Mouse (Mus musculus) cerebellum, adult 2 months (tissue): Measurements from ENCODE around the gene Fchsd2. TPM values are rescaled to one million over a fixed set of nuclear protein-coding genes. Genes with fewer than 3 reads are reported as not detected.

Source experiments
- DNase-seq, 2 experiments: peaks; one replicate each; pipeline ENCODE4 v3.0.0; 2021
- H3K27ac ChIP-seq: fragments of 200-500 bp; 2 replicates; pipeline ENCODE4 v1.5.1; 2012; ENCODE audit warnings: low read length, control low read depth, inconsistent platforms; ENCODE audit not compliant: insufficient read depth
- H3K27me3 ChIP-seq: fragments of 200-500 bp; 2 replicates; pipeline ENCODE4 v1.6.1; 2012; ENCODE audit warnings: inconsistent platforms, mild to moderate bottlenecking, low read length, moderate library complexity; ENCODE audit not compliant: control insufficient read depth, insufficient read depth
- H3K4me1 ChIP-seq: fragments of 200-500 bp; 2 replicates; pipeline ENCODE4 v1.6.1; 2011; ENCODE audit warnings: low read length; ENCODE audit not compliant: control insufficient read depth, insufficient read depth
- H3K4me3 ChIP-seq: fragments of 200-500 bp; replicated peaks from 2 replicates; pipeline ENCODE3; 2011; ENCODE audit warnings: mild to moderate bottlenecking, low read depth, low read length, control low read depth; ENCODE audit not compliant: insufficient read depth
- CTCF ChIP-seq: fragments of 200-500 bp; IDR thresholded peaks from 2 replicates; pipeline ENCODE4 v1.5.1; 2011; ENCODE audit warnings: low read depth, mild to moderate bottlenecking, control low read depth, low read length, moderate library complexity, borderline replicate concordance; ENCODE audit not compliant: insufficient read depth
- POLR2A ChIP-seq: fragments of 200-500 bp; IDR thresholded peaks from 2 replicates; pipeline ENCODE4 v1.6.1; 2011; ENCODE audit warnings: low read length, control low read depth, borderline replicate concordance; ENCODE audit not compliant: insufficient read depth
- WGBS: fragments of 180-500 bp; shearing (Covaris S2); methylation state at CpG from one replicate; pipeline ENCODE4 v1.1.7; 2018; 5-methylcytosine and 5-hydroxymethylcytosine counted together
- polyA plus RNA-seq: library from polyadenylated mRNA; depleted of rRNA; stranded (reverse); fragments of >200 nt; gene quantifications from 2 replicates; pipeline ENCODE4 v1.2.3, GENCODE M21; 2012

The Fchsd2 gene
- polyA plus RNA-seq, 1 experiment, result 29.3 TPM

DNA sequence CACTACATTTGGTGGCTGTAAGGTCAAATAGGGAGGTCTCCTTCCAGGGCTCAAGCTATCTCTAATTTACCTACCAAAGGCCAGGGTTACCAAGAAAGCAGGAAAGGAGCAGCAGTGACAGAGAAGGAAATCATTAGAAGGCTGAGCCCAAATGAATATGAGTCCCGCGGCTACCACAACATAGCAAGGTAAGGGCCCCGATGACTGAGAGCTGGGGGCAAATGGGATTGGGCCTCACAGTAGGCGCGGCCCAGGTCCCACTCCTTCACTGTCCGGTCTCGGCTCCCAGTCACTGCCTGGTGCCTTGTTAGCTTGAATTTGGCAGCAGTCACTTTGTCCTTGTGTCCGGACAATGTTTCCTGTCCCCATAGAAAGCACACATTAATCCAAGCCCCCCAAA lies 199.0 kb downstream of the Fchsd2 start:
- WGBS, result 89% methylated on average over 8 of the region's 8 CpGs
- TF ChIP-seq POLR2A (no peak), CTCF (no peak)

DNA sequence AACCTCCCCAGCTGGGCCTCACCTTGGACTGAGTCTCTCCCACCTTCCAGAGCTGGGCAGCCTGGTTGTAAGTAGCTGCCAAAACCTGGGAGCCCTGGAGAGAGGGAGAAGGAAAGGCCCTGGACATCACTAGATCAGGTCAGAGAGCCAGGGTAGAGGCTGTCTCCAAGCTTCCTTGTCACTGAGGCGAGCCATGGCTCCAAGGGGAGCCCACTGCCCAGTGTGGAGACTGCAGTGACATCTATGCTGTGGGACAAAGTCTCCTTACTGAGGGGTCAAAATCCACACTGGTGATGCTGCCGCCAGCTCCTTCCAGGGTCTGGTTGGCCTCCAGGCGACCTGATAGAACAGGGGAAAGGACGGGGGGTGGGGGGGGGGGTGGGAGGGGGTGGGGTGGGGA lies 199.4 kb downstream of the Fchsd2 start:
- DNase-seq, result no peak
- no peak overlapping the region for H3K27ac ChIP-seq
- H3K4me1 ChIP-seq, result peaks cover 8% of the 10 kb centered on the region
- TF ChIP-seq CTCF (no peak), POLR2A (no peak)
- no peaks in the 10 kb centered on the region for H3K27me3 ChIP-seq
- no peak overlapping the region for H3K4me3 ChIP-seq
- WGBS, result 57% methylated on average over 4 of the region's 4 CpGs

More for the DNA sequence above, 199.0 kb downstream of the Fchsd2 start:
- Histone ChIP-seq H3K27me3 (no peaks in the 10 kb centered on the region), H3K27ac (no peak overlapping the region), H3K4me1 (peaks cover 5% of the 10 kb centered on the region; the same call in 1 of the 2 replicates), H3K4me3 (no peak overlapping the region)
- DNase-seq, result no peak

GRCm38 (mm10) chr7:101292696-101293095 lies 200.0 kb downstream of the Fchsd2 start:
- TF ChIP-seq CTCF, result no peak
- TF ChIP-seq POLR2A, result no peak
- Histone ChIP-seq H3K27me3 (no peaks in the 10 kb centered on the region), H3K27ac (no peak overlapping the region), H3K4me1 (peaks cover 11% of the 10 kb centered on the region), H3K4me3 (no peak overlapping the region)
- DNase-seq, result no peak
- 53% methylated on average over 1 of the region's 1 CpGs for WGBS

DNA sequence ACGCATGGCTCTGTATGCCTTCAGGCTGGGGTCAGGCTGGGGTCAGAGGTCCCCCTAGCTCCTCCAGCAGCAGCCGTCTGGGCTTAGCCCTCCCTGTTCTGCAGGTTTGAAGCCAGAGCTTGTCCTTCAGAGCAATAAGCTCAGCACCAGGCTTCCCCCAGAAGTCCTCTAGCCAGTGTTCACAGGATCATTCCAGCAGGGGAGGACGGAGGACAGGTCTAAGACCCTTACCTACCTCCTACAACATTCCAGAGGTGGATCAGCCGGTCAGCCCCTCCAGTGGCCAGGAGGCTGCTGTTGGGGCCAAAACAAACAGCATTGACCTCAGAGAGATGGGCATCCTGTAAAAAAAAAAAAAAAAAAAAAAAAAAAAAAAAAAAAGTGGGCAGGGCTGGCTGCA lies 200.5 kb downstream of the Fchsd2 start:
- DNase-seq, result no peak
- no peak overlapping the region for H3K4me3 ChIP-seq
- no peaks in the 10 kb centered on the region for H3K27me3 ChIP-seq
- H3K4me1 ChIP-seq, result peaks cover 13% of the 10 kb centered on the region
- no peak overlapping the region for H3K27ac ChIP-seq
- 71% methylated on average over 4 of the region's 4 CpGs for WGBS
- TF ChIP-seq CTCF (no peak), POLR2A (no peak)

DNA sequence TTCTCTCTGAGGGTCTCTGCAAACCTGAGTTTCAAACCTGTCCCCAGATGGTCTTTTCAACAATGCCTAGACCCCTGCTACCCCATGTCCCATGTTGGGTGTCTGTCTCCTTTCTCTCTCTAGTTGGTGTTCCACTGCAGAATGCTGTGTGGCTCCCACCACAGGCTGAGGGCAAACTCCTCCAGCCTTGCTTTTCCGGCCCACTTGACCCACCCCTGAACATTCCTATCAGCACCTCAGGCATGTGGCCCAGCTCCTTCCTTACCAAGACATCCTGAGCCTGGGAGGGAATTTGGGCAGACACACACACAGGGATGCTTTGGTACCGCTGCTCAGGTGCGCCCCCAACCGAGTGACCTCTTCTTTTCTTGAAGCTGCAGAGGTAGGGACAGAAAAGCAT lies 200.9 kb downstream of the Fchsd2 start:
- TF ChIP-seq CTCF, result no peak
- no peak for TF ChIP-seq POLR2A
- WGBS, result 65% methylated on average over 4 of the region's 4 CpGs
- no peaks in the 10 kb centered on the region for H3K27me3 ChIP-seq
- H3K27ac ChIP-seq, result no peak overlapping the region
- H3K4me3 ChIP-seq, result no peak overlapping the region
- DNase-seq, result no peak
- peaks cover 13% of the 10 kb centered on the region for H3K4me1 ChIP-seq

DNA sequence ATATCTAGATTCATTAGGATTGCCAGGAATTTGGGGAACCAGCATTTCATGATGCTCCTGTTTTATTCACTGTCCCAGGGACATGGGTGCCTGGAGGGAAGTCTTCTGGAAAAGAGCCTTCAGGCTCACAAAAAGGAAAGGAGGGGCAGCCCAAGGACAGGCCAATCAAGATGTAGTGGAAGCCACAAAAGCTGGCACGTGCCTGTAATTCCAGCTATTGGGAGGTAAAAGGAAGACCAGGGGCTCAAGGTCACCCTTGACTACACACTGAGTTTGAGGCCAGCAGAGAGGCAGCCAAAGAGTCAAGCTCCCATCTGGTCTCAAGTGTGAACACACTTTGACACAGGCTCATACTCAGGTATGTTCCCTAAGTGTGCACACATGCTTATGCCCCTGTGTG lies 202.8 kb downstream of the Fchsd2 start:
- 50% methylated on average over 1 of the region's 1 CpGs for WGBS
- no peak overlapping the region for H3K27ac ChIP-seq
- no peak overlapping the region for H3K4me3 ChIP-seq
- DNase-seq, result no peak
- peaks cover 19% of the 10 kb centered on the region for H3K4me1 ChIP-seq
- no peaks in the 10 kb centered on the region for H3K27me3 ChIP-seq
- TF ChIP-seq POLR2A, result no peak
- no peak for TF ChIP-seq CTCF

DNA sequence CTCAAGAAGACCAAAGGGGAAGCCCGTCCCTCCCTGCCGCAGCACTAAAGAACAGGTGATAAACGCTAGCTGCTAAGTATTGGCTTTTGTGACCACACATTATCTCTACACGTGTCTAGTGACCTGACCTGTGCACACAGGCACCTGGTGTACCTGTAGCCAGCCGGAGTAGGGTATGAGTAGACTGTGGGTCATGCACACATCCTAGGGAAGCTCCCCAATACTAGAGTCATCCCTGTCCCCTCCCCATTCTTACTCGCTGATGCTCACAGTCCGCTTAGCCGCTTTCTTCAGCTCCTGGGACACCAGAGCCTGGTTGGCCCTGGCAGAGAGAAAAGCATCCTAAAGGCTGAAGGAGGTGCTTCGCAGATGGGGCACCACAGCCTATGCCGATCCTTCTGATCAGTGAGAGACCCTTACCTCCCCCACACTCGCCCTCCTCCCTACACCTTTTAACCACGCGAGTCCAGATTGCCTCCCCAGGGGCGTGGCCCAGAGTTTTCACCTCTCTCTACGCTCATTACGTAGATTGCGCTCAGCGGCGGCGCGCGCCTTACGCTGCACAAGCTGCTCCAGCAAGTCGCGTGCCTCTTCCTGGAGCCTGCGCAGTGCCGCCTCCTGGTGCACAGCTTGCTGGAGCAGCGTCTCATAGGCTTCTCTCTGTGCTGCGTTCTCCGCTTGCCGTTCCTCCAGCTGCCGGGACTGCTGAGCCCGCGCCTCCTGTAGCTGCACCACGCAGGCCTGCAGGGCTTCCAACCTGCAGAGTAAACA lies 203.8 kb downstream of the Fchsd2 start:
- TF ChIP-seq POLR2A (peak; percentile 66), CTCF (no peak)
- peak; percentile 88 for DNase-seq
- Histone ChIP-seq H3K27me3 (no peaks in the 10 kb centered on the region), H3K4me3 (peak overlapping the region; percentile 53), H3K27ac (peak overlapping the region; percentile 55), H3K4me1 (peaks cover 19% of the 10 kb centered on the region)
- 11% methylated on average over 35 of the region's 35 CpGs for WGBS

GRCm38 (mm10) chr7:101297023-101297405 lies 204.4 kb downstream of the Fchsd2 start:
- no peaks in the 10 kb centered on the region for H3K27me3 ChIP-seq
- 12% methylated on average over 8 of the region's 8 CpGs for WGBS
- peaks cover 19% of the 10 kb centered on the region for H3K4me1 ChIP-seq
- H3K4me3 ChIP-seq, result peak overlapping the region; percentile 53
- DNase-seq, result peak in 1 of 2 experiments; percentile 72
- peak overlapping the region; percentile 55 for H3K27ac ChIP-seq
- TF ChIP-seq POLR2A (no peak), CTCF (no peak)
